Mouse (Mus musculus): ENCODE data around the gene Vti1a. TPM values are rescaled to one million over a fixed set of nuclear protein-coding genes. Genes with fewer than 3 reads are reported as not detected.

Vti1a gene
- polyA plus RNA-seq, 1 experiment from 2014 or later: 33.7 TPM

- Histone ChIP-seq H3K4me3 (replicated peaks) (no peak overlapping the region), H3K9ac (replicated peaks) (no peak overlapping the region), H3K36me3 (0 out of 2 replicates have a peak, but pooled peaks cover 2% of the 10 kb centered on the region), H3K9me3 (replicated peaks) (no peaks in the 10 kb centered on the region), H3K27ac (replicated peaks) (no peak overlapping the region), H3K4me2 (no peak overlapping the region), H3K4me1 (0 out of 2 replicates have a peak, but pooled peaks cover 3% of the 10 kb centered on the region), H3K27me3 (replicated peaks) (no peaks in the 10 kb centered on the region)
- ATAC-seq (ENCODE audit: low FRiP score): no peak
- whole genome bisulfite sequencing: 80% methylated on average over 6 of the region's 6 CpGs
Measured at GRCm38 (mm10) chr19:55340521-55340920, 24.4 kb downstream of the Vti1a start.

DNA sequence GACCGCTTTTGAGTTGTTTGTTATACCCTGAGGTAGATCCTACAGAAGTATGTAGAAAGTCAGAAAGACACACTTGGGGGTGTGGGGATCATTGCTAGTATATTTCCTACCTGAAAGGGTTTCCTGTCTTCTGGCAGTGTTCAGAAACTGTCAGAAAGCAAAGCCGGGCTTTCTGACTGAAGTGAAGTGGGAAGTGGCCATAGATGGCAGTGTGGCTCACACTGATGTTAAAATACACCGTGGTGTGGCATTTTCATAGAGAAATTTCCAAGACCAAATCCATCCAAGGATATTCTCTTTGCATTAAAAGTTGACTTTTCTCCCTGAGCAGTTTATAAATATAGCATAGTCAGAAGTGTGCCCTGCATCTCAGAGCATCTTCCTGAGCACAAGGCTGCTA is 25.3 kb downstream of the Vti1a start:
- H3K36me3 ChIP-seq: 0 out of 2 replicates have a peak, but pooled peaks cover 2% of the 10 kb centered on the region
- H3K4me1 ChIP-seq: 0 out of 2 replicates have a peak, but pooled peaks cover 2% of the 10 kb centered on the region
- H3K9me3 ChIP-seq (replicated peaks): no peaks in the 10 kb centered on the region
- H3K27ac ChIP-seq (replicated peaks): no peak overlapping the region
- no peak for ATAC-seq (ENCODE audit: low FRiP score)
- H3K4me3 ChIP-seq (replicated peaks): no peak overlapping the region
- no peak overlapping the region for H3K4me2 ChIP-seq
- WGBS: 82% methylated on average over 3 of the region's 3 CpGs
- no peaks in the 10 kb centered on the region for H3K27me3 ChIP-seq (replicated peaks)
- H3K9ac ChIP-seq (replicated peaks): no peak overlapping the region

GRCm38 (mm10) chr19:55342423-55342822 is 26.3 kb downstream of the Vti1a start:
- no peak overlapping the region for H3K4me2 ChIP-seq
- no peak overlapping the region for H3K9ac ChIP-seq (replicated peaks)
- 93% methylated on average over 7 of the region's 7 CpGs for WGBS
- H3K27me3 ChIP-seq (replicated peaks): no peaks in the 10 kb centered on the region
- no peaks in the 10 kb centered on the region for H3K4me1 ChIP-seq
- no peak overlapping the region for H3K4me3 ChIP-seq (replicated peaks)
- no peak for ATAC-seq (ENCODE audit: low FRiP score)
- no peak overlapping the region for H3K27ac ChIP-seq (replicated peaks)
- no peaks in the 10 kb centered on the region for H3K9me3 ChIP-seq (replicated peaks)
- 0 out of 2 replicates have a peak, but pooled peaks cover 2% of the 10 kb centered on the region for H3K36me3 ChIP-seq

GRCm38 (mm10) chr19:55343274-55343673 is 27.2 kb downstream of the Vti1a start:
- Histone ChIP-seq H3K4me1 (no peaks in the 10 kb centered on the region), H3K9me3 (replicated peaks) (no peaks in the 10 kb centered on the region), H3K27me3 (replicated peaks) (no peaks in the 10 kb centered on the region), H3K9ac (replicated peaks) (no peak overlapping the region), H3K4me3 (replicated peaks) (no peak overlapping the region), H3K4me2 (no peak overlapping the region), H3K36me3 (0 out of 2 replicates have a peak, but pooled peaks cover 2% of the 10 kb centered on the region), H3K27ac (replicated peaks) (no peak overlapping the region)
- ATAC-seq (ENCODE audit: low FRiP score): no peak
- 93% methylated on average over 9 of the region's 9 CpGs for WGBS

GRCm38 (mm10) chr19:55348187-55348586 is 32.1 kb downstream of the Vti1a start:
- Histone ChIP-seq H3K9me3 (replicated peaks) (no peaks in the 10 kb centered on the region), H3K27me3 (replicated peaks) (no peaks in the 10 kb centered on the region), H3K4me1 (peaks cover 5% of the 10 kb centered on the region; the same call in 1 of the 2 replicates), H3K4me3 (replicated peaks) (no peak overlapping the region), H3K27ac (replicated peaks) (no peak overlapping the region), H3K36me3 (no peaks in the 10 kb centered on the region), H3K9ac (replicated peaks) (no peak overlapping the region), H3K4me2 (no peak overlapping the region)
- WGBS: 90% methylated on average over 3 of the region's 3 CpGs
- no peak for ATAC-seq (ENCODE audit: low FRiP score)

DNA sequence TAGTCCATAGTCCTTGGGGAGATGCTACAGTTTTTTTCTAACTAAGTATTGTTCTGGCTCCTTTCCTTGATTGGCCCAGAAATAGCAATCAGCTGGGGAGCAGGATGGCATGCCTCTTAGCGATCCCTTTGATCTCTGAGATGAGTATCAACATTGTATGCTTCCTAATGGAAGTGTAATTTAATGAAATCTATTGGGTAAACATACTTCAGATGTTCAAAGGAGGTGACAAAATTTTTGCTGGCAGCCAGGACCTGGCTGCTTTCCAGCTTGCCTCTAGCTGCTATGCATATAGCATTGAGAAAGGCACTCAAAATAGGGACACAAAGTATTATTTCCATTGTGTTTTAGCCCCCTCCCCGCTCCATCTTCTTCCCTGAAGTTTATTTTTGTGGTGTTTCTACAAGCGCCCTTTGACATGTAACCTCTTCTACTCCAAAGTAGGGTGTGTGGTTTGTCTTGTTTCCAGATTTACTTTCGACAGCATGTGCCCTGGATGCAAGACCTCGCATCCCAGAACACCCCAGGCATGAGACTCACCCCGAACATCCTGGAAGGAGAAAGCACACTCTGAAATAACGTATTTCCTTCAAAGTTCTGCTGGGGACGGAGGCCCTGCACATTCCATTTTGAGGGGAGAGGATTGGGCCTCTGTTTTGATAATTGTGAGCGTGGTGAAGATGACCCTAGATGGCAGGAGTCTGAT is 34.7 kb downstream of the Vti1a start:
- H3K9ac ChIP-seq (replicated peaks): no peak overlapping the region
- no peaks in the 10 kb centered on the region for H3K36me3 ChIP-seq
- no peak overlapping the region for H3K27ac ChIP-seq (replicated peaks)
- H3K4me1 ChIP-seq: peaks cover 5% of the 10 kb centered on the region; the same call in 1 of the 2 replicates
- H3K4me3 ChIP-seq (replicated peaks): no peak overlapping the region
- ATAC-seq (ENCODE audit: low FRiP score): no peak
- H3K27me3 ChIP-seq (replicated peaks): no peaks in the 10 kb centered on the region
- no peak overlapping the region for H3K4me2 ChIP-seq
- 76% methylated on average over 9 of the region's 9 CpGs for WGBS
- no peaks in the 10 kb centered on the region for H3K9me3 ChIP-seq (replicated peaks)

DNA sequence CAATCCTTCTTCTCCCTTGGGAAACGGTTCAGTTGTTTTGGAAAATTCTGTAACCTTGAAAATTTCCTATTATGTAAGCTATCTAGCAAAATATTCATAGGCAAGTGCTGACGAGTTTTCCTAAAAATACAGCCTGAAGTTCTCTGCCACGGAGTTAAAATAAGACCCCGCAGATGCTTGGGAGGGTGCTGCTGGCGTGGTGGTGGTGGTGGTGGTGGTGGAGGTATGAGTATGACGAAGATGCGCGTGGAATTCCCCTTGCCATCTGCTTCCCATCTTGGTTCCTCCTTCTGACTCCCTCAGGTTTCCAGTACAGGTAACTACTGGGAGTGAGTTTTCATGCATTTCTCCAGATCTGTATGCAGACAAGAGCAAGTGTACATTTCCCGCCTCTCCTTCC is 46.5 kb downstream of the Vti1a start:
- WGBS: 92% methylated on average over 9 of the region's 9 CpGs

GRCm38 (mm10) chr19:55369691-55370090 is 53.6 kb downstream of the Vti1a start:
- Histone ChIP-seq H3K4me1 (no peaks in the 10 kb centered on the region), H3K27ac (replicated peaks) (no peak overlapping the region), H3K4me3 (replicated peaks) (no peak overlapping the region), H3K27me3 (replicated peaks) (no peaks in the 10 kb centered on the region), H3K36me3 (no peaks in the 10 kb centered on the region), H3K9me3 (replicated peaks) (no peaks in the 10 kb centered on the region), H3K9ac (replicated peaks) (no peak overlapping the region), H3K4me2 (no peak overlapping the region)
- 34% methylated on average over 3 of the region's 3 CpGs for WGBS
- no peak for ATAC-seq (ENCODE audit: low FRiP score)

More for the DNA sequence above, 46.5 kb downstream of the Vti1a start:
- H3K4me1 ChIP-seq: no peaks in the 10 kb centered on the region
- H3K27me3 ChIP-seq (replicated peaks): no peaks in the 10 kb centered on the region
- H3K9me3 ChIP-seq (replicated peaks): no peaks in the 10 kb centered on the region
- H3K4me3 ChIP-seq (replicated peaks): no peak overlapping the region
- ATAC-seq (ENCODE audit: low FRiP score): no peak
- H3K9ac ChIP-seq (replicated peaks): no peak overlapping the region
- no peak overlapping the region for H3K4me2 ChIP-seq
- no peak overlapping the region for H3K27ac ChIP-seq (replicated peaks)
- H3K36me3 ChIP-seq: no peaks in the 10 kb centered on the region

DNA sequence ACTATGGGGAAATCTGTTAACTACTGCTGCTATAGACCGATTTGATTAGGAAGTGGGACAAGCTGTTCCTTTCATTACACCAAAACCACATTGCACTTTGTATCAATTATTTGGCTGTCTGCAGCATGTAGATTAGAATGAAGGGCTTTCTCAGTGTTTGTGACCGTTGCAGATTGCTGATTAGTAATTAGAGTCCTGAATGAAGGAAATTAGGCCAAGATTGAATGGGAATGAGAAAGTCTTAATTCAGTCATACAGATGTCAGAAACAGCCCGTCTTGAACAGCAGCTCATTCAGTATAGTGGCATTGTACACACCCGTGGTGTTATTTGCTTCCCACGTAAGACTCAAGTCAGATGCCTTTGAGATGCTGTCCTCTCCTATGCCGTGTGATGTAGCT is 60.2 kb downstream of the Vti1a start:
- H3K4me1 ChIP-seq: peaks cover 6% of the 10 kb centered on the region; the same call in 1 of the 2 replicates
- H3K9me3 ChIP-seq (replicated peaks): no peaks in the 10 kb centered on the region
- no peak overlapping the region for H3K9ac ChIP-seq (replicated peaks)
- WGBS: 31% methylated on average over 6 of the region's 6 CpGs
- no peak overlapping the region for H3K27ac ChIP-seq (replicated peaks)
- H3K36me3 ChIP-seq: no peaks in the 10 kb centered on the region
- H3K4me2 ChIP-seq: no peak overlapping the region
- no peaks in the 10 kb centered on the region for H3K27me3 ChIP-seq (replicated peaks)
- no peak overlapping the region for H3K4me3 ChIP-seq (replicated peaks)
- no peak for ATAC-seq (ENCODE audit: low FRiP score)

- Histone ChIP-seq H3K4me3 (replicated peaks) (no peak overlapping the region), H3K4me2 (no peak overlapping the region), H3K27me3 (replicated peaks) (0 out of 2 replicates have a peak, but pooled peaks cover 4% of the 10 kb centered on the region), H3K27ac (replicated peaks) (no peak overlapping the region), H3K9me3 (replicated peaks) (no peaks in the 10 kb centered on the region), H3K9ac (replicated peaks) (no peak overlapping the region), H3K4me1 (peaks cover 8% of the 10 kb centered on the region; the same call in 1 of the 2 replicates), H3K36me3 (no peaks in the 10 kb centered on the region)
- no peak for ATAC-seq (ENCODE audit: low FRiP score)
- WGBS: 92% methylated on average over 4 of the region's 4 CpGs
Measured at GRCm38 (mm10) chr19:55377465-55377864, 61.4 kb downstream of the Vti1a start.

GRCm38 (mm10) chr19:55378884-55379283 is 62.8 kb downstream of the Vti1a start:
- no peak for ATAC-seq (ENCODE audit: low FRiP score)
- H3K4me1 ChIP-seq: peaks cover 8% of the 10 kb centered on the region; the same call in 1 of the 2 replicates
- H3K36me3 ChIP-seq: no peaks in the 10 kb centered on the region
- H3K9me3 ChIP-seq (replicated peaks): no peaks in the 10 kb centered on the region
- H3K4me3 ChIP-seq (replicated peaks): no peak overlapping the region
- 65% methylated on average over 2 of the region's 2 CpGs for WGBS
- 0 out of 2 replicates have a peak, but pooled peaks cover 7% of the 10 kb centered on the region for H3K27me3 ChIP-seq (replicated peaks)
- H3K4me2 ChIP-seq: no peak overlapping the region
- H3K27ac ChIP-seq (replicated peaks): no peak overlapping the region
- no peak overlapping the region for H3K9ac ChIP-seq (replicated peaks)

- ATAC-seq (ENCODE audit: low FRiP score): no peak
Measured at GRCm38 (mm10) chr19:55380764-55381163, 64.7 kb downstream of the Vti1a start.

More at GRCm38 (mm10) chr19:55380764-55381163, 64.7 kb downstream of the Vti1a start:
- Histone ChIP-seq H3K36me3 (no peaks in the 10 kb centered on the region), H3K9ac (replicated peaks) (no peak overlapping the region), H3K4me2 (peak overlapping the region; percentile 42), H3K4me1 (peaks cover 8% of the 10 kb centered on the region; the same call in 1 of the 2 replicates), H3K27me3 (replicated peaks) (0 out of 2 replicates have a peak, but pooled peaks cover 7% of the 10 kb centered on the region), H3K27ac (replicated peaks) (no peak overlapping the region), H3K4me3 (replicated peaks) (no peak overlapping the region), H3K9me3 (replicated peaks) (no peaks in the 10 kb centered on the region)
- 10% methylated on average over 12 of the region's 12 CpGs for WGBS

All from neural tube, embryonic 15.5 days (tissue).